Mouse (Mus musculus) forebrain, embryonic 12.5 days (tissue): ENCODE results near the gene Inpp4a. TPM values are rescaled to one million over a fixed set of nuclear protein-coding genes. Genes with fewer than 3 reads are reported as not detected.
A peak's percentile ranks its signal among the peaks of the same experiment; 100 is the strongest.

Experiments
- ATAC-seq: fragments of 200-750 bp; cut with Nextera tagmentation; 2 replicates; pipeline ENCODE4 v1.8.0; 2017; ENCODE audit warnings: moderate TSS enrichment; ENCODE audit not compliant: low FRiP score
- H3K27ac ChIP-seq: fragments of 300-500 bp; sonication (generic); 2 replicates; pipeline ENCODE4 v1.5.1; 2016; ENCODE audit warnings: mild to moderate bottlenecking
- H3K27me3 ChIP-seq: fragments of 300-500 bp; sonication (generic); 2 replicates; pipeline ENCODE4 v1.6.1; 2016; ENCODE audit warnings: mild to moderate bottlenecking
- H3K36me3 ChIP-seq: fragments of 300-500 bp; sonication (generic); replicated peaks from 2 replicates; pipeline ENCODE4 v1.6.1; 2016; ENCODE audit warnings: mild to moderate bottlenecking
- H3K4me1 ChIP-seq: fragments of 300-500 bp; sonication (generic); 2 replicates; pipeline ENCODE4 v1.6.1; 2016
- H3K4me2 ChIP-seq: fragments of 300-500 bp; sonication (generic); 2 replicates; pipeline ENCODE4 v1.6.1; 2016; ENCODE audit warnings: mild to moderate bottlenecking, moderate library complexity
- H3K4me3 ChIP-seq: fragments of 300-500 bp; sonication (generic); replicated peaks from 2 replicates; pipeline ENCODE4 v1.5.1; 2016; ENCODE audit warnings: mild to moderate bottlenecking
- H3K9ac ChIP-seq: fragments of 300-500 bp; sonication (generic); 2 replicates; pipeline ENCODE4 v1.6.1; 2016; ENCODE audit warnings: mild to moderate bottlenecking
- H3K9me3 ChIP-seq: fragments of 300-500 bp; sonication (generic); 2 replicates; pipeline ENCODE4 v1.6.1; 2016
- WGBS: fragments of 180-500 bp; shearing (Covaris S2); methylation state at CpG from one replicate; pipeline ENCODE4 v1.1.7; 2016; 5-methylcytosine and 5-hydroxymethylcytosine counted together
- polyA plus RNA-seq: library from polyadenylated mRNA; unstranded; fragments of >200 nt; fragmentation: Nextera tagmentation; extraction: Ambion mirVana; gene quantifications from 2 replicates; pipeline ENCODE4 v1.2.1, GENCODE M21; 2016

The Inpp4a gene
- polyA plus RNA-seq, result 21.3 and 26.9 TPM in 2 replicates

DNA sequence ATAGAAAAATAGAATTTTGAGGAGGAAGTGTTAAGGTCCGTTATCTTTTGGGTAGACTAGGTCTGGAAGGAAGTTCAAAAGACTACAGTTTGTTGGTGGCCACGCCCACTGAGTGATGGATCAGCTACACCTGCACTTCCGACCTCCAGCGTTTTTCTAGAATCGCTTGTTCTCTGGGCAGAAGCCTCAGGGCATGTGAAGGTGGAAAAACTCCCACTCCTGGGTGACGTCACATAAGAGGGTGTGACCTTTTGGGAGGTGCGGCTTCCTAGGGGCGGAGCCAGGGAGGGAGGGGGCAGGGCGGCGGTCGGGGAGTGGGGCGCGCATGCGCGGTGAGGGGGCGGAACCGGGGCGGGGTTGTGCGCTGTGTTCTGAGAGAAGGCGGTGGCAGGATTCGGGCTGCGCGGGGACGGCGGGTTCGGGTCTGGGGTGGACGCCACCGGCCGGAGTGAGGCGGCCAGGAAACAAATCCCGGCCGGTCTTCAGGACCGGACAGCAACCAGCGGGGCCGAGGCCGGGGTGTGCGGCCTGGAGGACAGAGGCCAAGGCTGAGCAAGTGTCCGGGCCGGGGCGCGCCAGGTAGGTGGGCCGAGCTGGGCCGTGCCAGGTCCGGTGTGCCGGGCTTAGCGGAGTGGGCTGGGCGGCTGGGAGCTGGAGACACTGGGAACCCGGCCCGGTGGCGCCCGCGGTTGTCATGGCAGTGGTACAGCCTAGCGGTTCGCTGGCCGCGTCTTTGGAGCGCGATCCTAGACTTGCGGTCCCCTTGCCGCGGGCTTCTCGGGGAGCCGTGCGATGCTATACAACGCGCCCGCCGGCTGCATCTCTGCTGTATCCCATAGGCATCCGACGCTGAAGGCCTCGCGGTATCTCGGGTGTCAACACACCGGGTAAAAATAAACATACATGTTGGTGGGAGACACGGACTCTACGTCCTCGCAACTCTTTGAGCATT, at the start of gene Inpp4a:
TSS of gene Inpp4a (plus strand) at position 326 of the 952 bp plus-strand sequence.
- peak within 1 kb of the TSS; percentile 82 for H3K9ac ChIP-seq
- no peaks in the 10 kb centered on the region for H3K9me3 ChIP-seq
- no peaks in the 10 kb centered on the region for H3K27me3 ChIP-seq
- ATAC-seq, result peak; percentile 93
- no peaks in the 10 kb centered on the region for H3K36me3 ChIP-seq
- H3K27ac ChIP-seq, result peak within 1 kb of the TSS; percentile 43; the same call in 1 of the 2 replicates
- H3K4me2 ChIP-seq, result peak within 1 kb of the TSS; percentile 69
- 1% methylated on average over 77 of the region's 77 CpGs for WGBS
- peak within 1 kb of the TSS; percentile 90 for H3K4me3 ChIP-seq
- H3K4me1 ChIP-seq, result peaks cover 11% of the 10 kb centered on the region

DNA sequence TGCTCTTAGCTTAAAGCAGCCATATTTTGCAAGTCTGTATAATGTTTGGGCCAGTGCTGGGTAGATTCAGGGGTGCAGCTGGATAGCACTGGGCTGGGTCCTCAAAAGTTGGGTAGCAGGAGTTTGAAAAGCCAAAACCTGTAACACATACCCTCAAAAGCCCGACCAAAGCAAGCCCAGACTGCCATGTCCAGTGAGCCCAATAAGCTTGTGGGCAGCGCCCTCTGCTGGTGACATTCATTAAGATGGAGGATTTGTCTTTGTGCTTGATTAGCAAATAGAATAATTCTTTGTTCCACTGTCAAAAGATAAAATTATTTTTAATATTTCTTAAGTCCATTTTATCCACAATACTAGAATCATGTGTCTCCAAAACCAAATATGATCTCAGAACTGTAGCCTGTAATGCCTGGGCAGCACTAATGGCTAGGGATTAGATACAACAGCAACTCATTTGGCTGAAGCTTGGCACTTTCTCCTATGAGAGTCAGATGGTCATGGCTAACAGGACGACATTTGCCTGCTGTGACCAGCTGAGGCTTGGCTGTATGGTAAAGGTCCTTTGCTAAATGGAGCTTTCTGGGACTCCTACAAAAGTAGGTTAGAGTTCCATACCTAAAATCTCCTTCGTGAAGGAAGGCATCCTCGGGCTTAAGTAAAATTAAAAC, 48.9 kb upstream of the Inpp4a start:
- Histone ChIP-seq H3K4me2 (no peak overlapping the region), H3K9ac (no peak overlapping the region), H3K4me3 (no peak overlapping the region), H3K36me3 (no peaks in the 10 kb centered on the region), H3K9me3 (no peaks in the 10 kb centered on the region), H3K4me1 (no peaks in the 10 kb centered on the region), H3K27me3 (no peaks in the 10 kb centered on the region; the same call in 1 of the 2 replicates), H3K27ac (no peak overlapping the region)
- WGBS, result 41% methylated on average over 5 of the region's 5 CpGs
- peak; percentile 71 for ATAC-seq

DNA sequence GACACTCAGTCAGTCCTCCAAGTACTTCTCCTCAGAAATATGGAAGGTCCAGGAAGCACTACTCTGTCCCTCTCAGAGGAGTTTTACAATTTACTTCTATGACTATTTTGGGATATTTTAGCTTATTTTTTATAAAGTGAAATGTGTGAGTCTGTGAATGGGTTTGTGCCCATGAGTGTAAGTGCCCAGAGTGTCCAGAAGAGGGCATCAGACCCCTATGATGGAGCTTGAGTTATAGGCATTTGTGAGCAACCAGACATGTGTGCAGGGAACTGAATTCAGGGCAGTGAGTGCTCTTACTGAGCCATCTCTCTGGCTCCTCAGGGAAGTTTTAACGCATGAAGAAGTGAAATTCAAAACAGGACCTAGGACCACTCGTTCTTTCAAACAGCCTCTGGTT, 41.2 kb upstream of the Inpp4a start:
- Histone ChIP-seq H3K36me3 (no peaks in the 10 kb centered on the region), H3K27ac (no peak overlapping the region), H3K4me2 (no peak overlapping the region), H3K9me3 (no peaks in the 10 kb centered on the region), H3K9ac (no peak overlapping the region), H3K27me3 (no peaks in the 10 kb centered on the region), H3K4me1 (no peaks in the 10 kb centered on the region), H3K4me3 (no peak overlapping the region)
- WGBS, result 91% methylated on average over 2 of the region's 2 CpGs
- ATAC-seq, result no peak

DNA sequence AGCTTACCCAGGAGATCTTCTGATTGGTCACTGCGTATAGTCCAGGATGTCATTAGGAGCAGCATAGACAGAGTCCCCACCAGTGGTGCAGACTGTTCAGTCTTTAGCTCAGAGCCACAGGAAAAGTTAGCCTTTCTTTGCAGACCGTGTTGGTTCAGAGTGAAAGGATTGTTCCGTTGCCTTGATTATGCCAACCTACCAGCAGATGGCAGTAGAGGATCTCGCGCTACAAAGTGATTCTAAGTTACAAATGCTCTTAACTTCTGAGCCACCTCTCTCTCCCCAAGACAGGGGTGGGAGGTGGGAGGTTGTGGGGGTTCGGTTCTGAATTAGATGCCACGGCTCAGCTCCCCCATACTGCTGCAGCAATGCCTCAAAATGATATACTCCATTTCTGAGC, 27.2 kb upstream of the Inpp4a start:
- no peak for ATAC-seq
- H3K9me3 ChIP-seq, result no peaks in the 10 kb centered on the region
- no peak overlapping the region for H3K9ac ChIP-seq
- no peaks in the 10 kb centered on the region for H3K36me3 ChIP-seq
- H3K4me2 ChIP-seq, result no peak overlapping the region
- no peak overlapping the region for H3K27ac ChIP-seq
- no peaks in the 10 kb centered on the region for H3K4me1 ChIP-seq
- no peak overlapping the region for H3K4me3 ChIP-seq
- WGBS, result 9% methylated on average over 7 of the region's 7 CpGs
- H3K27me3 ChIP-seq, result no peaks in the 10 kb centered on the region

DNA sequence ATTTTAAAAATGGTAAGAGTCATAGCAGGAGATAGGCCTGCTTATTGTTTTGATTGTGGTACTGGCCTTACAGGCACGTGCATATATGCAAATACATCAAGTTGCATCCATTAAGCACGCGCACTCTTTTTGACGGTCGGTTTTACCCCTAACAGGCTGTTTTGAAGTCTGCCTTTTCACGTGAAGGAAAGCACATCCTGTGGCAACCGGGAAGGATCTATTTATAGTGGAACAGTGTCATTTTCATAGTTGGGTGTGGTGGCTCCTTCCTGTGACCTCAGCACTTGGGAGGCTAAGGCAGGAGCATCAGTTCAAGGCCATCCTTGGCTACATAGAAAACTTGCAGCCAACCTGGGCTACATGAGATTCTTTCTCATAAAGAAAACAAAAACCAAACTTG, 13.1 kb upstream of the Inpp4a start:
- no peaks in the 10 kb centered on the region for H3K36me3 ChIP-seq
- no peak overlapping the region for H3K9ac ChIP-seq
- no peak overlapping the region for H3K4me3 ChIP-seq
- H3K4me2 ChIP-seq, result no peak overlapping the region
- H3K4me1 ChIP-seq, result no peaks in the 10 kb centered on the region
- ATAC-seq, result no peak
- H3K9me3 ChIP-seq, result no peaks in the 10 kb centered on the region
- H3K27ac ChIP-seq, result no peak overlapping the region
- whole genome bisulfite sequencing, result 80% methylated on average over 7 of the region's 7 CpGs
- H3K27me3 ChIP-seq, result no peaks in the 10 kb centered on the region

DNA sequence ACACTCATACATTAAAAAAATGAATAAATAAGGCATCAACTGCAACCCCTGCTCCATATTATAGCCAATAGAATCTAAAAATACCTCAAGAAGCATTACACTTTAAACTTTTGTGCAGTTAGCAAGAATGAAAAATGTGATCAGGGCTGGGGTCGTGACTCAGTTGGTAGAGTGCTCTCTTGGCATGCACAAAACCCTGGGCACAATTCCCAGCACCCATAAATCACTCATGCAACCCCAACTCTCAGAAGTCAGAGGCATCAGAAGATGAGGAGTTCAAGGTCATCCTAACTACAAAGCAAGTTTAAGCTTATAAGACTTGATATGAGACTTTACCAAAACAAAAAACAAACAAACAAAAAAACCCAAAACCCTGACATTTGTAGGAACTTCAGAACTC, 11.9 kb upstream of the Inpp4a start:
- H3K4me1 ChIP-seq, result no peaks in the 10 kb centered on the region
- 87% methylated on average over 1 of the region's 1 CpGs for WGBS

DNA sequence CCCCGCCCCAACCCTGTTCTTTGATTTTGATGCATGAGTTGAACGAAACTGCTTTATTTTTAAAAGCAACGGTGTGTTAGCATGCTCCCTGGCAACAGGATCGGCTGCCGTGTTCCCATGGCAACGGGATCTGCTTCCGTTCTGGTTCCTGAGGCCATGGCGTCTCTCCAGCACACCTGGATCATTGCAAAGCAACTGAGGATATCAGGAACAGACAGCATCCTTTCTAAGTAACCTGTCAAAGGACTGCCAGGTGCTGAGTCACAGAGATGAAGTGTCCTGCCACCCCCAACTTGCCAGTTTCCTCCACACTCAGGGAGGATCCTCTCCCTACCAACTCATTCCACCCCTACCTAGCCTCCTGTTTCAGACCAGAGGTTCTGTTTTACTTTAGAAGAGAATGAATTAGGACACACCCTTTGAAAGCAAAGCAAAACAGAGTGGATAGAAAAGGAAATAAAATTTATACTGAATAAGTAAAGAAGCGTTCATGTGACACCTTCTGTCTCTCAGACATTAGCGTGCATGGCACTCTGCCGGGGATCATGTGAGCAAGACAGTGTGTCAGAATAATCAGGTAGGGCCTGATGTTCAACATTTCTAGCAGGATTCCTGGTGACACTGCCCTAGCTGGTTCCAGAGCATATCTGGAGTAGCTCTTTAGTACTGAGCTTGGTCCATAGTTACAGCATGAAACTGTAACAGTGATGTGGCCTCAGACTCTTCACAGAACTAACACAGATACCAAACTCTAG, 11.3 kb upstream of the Inpp4a start:
- Histone ChIP-seq H3K4me1 (no peaks in the 10 kb centered on the region), H3K9ac (no peak overlapping the region), H3K4me3 (no peak overlapping the region), H3K4me2 (no peak overlapping the region), H3K27me3 (no peaks in the 10 kb centered on the region), H3K9me3 (no peaks in the 10 kb centered on the region), H3K36me3 (no peaks in the 10 kb centered on the region), H3K27ac (no peak overlapping the region)
- WGBS, result 75% methylated on average over 11 of the region's 11 CpGs
- ATAC-seq, result no peak

More for the DNA sequence above, 11.9 kb upstream of the Inpp4a start:
- Histone ChIP-seq H3K27me3 (no peaks in the 10 kb centered on the region), H3K9ac (no peak overlapping the region), H3K27ac (no peak overlapping the region), H3K36me3 (no peaks in the 10 kb centered on the region), H3K4me2 (no peak overlapping the region), H3K4me3 (no peak overlapping the region), H3K9me3 (no peaks in the 10 kb centered on the region)
- no peak for ATAC-seq

DNA sequence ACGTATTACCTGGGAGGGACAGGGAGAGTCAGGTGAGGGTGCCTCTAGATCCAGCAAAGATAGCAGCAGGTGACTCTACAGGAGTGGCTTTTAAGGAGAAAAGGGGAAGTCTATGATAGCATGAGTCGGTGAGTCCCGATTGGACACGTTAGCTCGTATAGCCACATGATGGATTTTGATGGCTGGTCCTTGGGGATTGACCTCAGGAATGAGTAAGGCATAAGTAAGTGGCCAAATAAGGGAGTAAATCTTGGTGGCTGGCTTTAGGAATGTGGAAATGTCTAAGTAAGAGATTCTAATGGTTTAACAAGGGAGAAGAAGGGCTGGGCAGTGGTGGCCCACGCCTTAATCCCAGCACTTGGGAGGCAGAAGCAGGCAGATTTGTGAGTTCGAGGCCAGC, 10.7 kb upstream of the Inpp4a start:
- no peak overlapping the region for H3K4me2 ChIP-seq
- no peak for ATAC-seq
- H3K9ac ChIP-seq, result no peak overlapping the region
- H3K36me3 ChIP-seq, result no peaks in the 10 kb centered on the region
- H3K4me3 ChIP-seq, result no peak overlapping the region
- no peaks in the 10 kb centered on the region for H3K4me1 ChIP-seq
- H3K9me3 ChIP-seq, result no peaks in the 10 kb centered on the region
- H3K27me3 ChIP-seq, result no peaks in the 10 kb centered on the region
- 88% methylated on average over 7 of the region's 7 CpGs for WGBS
- no peak overlapping the region for H3K27ac ChIP-seq

DNA sequence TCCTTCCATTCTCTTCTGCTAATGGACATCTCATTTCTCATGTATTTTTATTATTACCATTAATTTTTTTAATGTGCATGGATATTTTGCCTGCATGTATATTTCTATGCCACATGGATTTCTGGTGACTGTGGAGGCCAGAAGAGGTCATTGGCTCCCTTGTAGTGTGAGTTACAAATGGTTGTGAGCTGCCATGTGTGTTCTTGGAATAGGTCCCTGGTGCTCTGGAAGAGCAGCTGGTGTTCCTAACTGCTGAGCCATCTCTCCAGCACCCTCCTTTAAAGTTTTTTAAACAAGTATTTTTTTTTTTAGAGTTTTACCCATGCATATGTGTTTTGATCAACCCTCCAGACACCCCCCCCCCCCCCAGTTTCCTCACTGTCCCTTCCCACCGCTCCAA, 3.3 kb upstream of the Inpp4a start:
- H3K9ac ChIP-seq, result no peak overlapping the region
- no peaks in the 10 kb centered on the region for H3K9me3 ChIP-seq
- no peak overlapping the region for H3K4me3 ChIP-seq
- H3K4me1 ChIP-seq, result peaks cover 11% of the 10 kb centered on the region
- H3K4me2 ChIP-seq, result no peak overlapping the region
- H3K27me3 ChIP-seq, result no peaks in the 10 kb centered on the region
- 50% methylated on average over 1 of the region's 1 CpGs for WGBS
- H3K27ac ChIP-seq, result no peak overlapping the region
- ATAC-seq, result no peak
- H3K36me3 ChIP-seq, result no peaks in the 10 kb centered on the region

DNA sequence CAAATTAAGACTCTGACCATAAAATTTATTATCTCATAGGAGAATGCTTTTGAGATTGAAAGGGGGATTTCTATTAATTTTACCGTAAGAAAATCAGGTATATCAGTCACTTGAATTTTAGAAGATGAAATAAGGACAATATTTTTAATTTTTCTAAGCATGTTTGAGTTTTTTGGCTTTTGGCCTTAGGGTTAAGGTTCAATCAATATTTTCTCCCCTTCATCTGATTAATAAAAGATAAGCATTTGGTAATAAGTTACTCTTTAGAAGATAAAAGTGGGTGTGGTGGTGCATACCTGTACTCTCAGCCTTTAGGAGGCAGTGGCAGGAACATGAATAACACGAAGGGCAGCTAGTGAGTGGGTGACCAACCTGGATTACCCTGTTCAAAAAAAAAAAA, 761 bp upstream of the Inpp4a start:
- peaks cover 11% of the 10 kb centered on the region for H3K4me1 ChIP-seq
- H3K4me2 ChIP-seq, result no peak overlapping the region
- H3K9me3 ChIP-seq, result no peaks in the 10 kb centered on the region
- no peaks in the 10 kb centered on the region for H3K36me3 ChIP-seq
- no peak overlapping the region for H3K27ac ChIP-seq
- ATAC-seq, result no peak
- H3K4me3 ChIP-seq, result no peak overlapping the region
- H3K9ac ChIP-seq, result no peak overlapping the region
- no peaks in the 10 kb centered on the region for H3K27me3 ChIP-seq
- WGBS, result 90% methylated on average over 2 of the region's 2 CpGs

DNA sequence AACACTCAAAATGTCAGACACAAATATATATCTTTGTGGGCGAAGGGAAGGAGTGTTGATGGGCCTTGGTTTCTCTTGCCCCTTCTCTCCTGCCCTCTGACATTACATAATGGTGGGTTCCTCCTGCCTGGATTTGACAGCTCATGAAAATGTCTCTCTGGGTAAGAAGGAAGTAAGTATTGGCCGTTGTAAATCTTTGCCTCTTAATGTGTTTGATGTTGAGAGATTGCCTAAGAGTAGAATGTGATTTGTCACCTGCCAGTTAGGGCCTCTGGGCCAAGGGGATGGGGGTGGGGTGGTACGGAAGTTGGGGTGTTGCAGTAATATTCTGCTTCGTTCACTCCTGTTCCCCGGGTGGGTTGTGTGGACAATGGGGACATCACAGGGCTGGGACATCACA, 985 bp downstream of the Inpp4a start:
- H3K4me1 ChIP-seq, result peaks cover 11% of the 10 kb centered on the region
- peak overlapping the region; percentile 90 for H3K4me3 ChIP-seq
- no peak overlapping the region for H3K27ac ChIP-seq
- no peak for ATAC-seq
- no peaks in the 10 kb centered on the region for H3K27me3 ChIP-seq
- peak overlapping the region; percentile 82 for H3K9ac ChIP-seq
- H3K9me3 ChIP-seq, result no peaks in the 10 kb centered on the region
- no peaks in the 10 kb centered on the region for H3K36me3 ChIP-seq
- peak overlapping the region; percentile 69 for H3K4me2 ChIP-seq
- WGBS, result 76% methylated on average over 5 of the region's 5 CpGs

DNA sequence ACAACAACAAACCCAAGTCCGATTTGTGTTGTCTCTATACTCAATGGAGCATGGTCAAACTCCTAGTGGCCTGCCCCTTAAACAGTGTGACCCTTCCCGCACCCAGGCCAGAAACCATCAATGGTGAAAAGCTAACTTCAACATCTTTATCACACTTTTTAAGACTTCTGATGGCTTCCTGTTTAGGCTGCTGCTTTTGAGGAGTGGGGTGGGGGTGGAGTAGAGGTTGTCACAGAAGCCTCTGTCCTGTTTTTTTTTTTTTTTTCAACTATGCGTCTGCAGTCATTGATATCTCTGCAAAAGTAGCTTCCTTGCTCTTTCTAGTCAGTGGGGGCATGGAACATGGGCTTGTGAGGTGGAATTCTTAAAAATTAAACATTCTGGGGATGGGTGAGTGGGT, 3.1 kb downstream of the Inpp4a start:
- H3K4me1 ChIP-seq, result peaks cover 11% of the 10 kb centered on the region
- H3K27ac ChIP-seq, result no peak overlapping the region
- 75% methylated on average over 3 of the region's 3 CpGs for WGBS
- no peak overlapping the region for H3K4me2 ChIP-seq
- H3K9me3 ChIP-seq, result no peaks in the 10 kb centered on the region
- no peak overlapping the region for H3K4me3 ChIP-seq
- no peak for ATAC-seq
- H3K9ac ChIP-seq, result no peak overlapping the region
- H3K27me3 ChIP-seq, result no peaks in the 10 kb centered on the region
- no peaks in the 10 kb centered on the region for H3K36me3 ChIP-seq
